Mouse (Mus musculus): ENCODE measurements around the gene 0610009B22Rik. TPM values are rescaled to one million over a fixed set of nuclear protein-coding genes. Genes with fewer than 3 reads are reported as not detected.

The 0610009B22Rik gene
- polyA plus RNA-seq, 1 experiment: 41.0 TPM

DNA sequence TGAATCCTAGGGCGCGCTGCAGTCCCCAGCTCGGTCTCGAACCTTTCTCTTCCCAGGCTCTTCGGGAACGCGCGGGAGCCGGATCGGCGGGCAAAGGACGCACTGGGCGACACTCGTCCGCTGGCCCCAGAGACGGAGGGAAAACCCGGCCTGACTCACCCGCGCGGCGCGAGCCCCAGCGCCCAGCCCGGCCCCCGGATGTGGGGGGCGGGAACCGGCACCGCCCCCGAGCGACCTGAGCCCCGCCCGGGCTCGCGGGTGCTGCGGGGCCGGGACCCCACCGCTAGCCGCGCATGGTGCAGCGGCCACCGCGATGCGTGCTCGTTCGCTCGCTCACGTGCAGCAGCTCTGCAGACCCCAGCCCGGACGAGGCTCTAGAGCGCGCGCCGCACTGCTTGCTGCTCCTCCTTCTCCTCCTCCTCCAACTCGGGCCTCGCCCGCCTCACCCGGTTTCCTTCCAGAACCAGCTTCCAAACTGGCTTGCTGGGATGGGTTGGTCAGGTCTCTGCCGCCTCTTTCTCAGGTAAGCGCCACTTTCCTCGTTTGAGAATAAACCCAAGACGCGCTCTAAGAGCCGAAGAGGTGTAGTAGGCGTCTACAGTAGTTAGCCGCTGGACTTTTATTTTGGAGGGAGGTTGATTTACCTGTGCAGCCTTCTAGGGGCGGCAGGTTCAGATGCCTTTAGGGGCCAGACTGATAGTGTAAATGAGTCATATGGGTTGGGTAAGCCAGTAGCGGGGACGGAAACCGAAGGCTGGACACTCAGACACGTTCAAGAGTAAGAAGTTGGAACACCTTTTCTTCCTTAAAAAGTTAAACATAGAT lies 37.8 kb downstream of the 0610009B22Rik start, which contains the start of the genes N4bp3 and D930048N14Rik:
Gene N4bp3 (minus strand): TSS at position 152 of the 825 bp plus-strand sequence.
Gene D930048N14Rik (plus strand): TSS at position 264 of the 825 bp plus-strand sequence.
- TF ChIP-seq POLR2A (IDR thresholded peaks at IDR 0.05; ENCODE audit: low read depth, low read length) (no peak), CTCF (conservative IDR thresholded peaks at IDR 0.05; ENCODE audit: insufficient read depth, insufficient read length, low read depth, low read length) (no peak)
- Histone ChIP-seq H3K36me3 (ENCODE audit: control insufficient read depth, insufficient read depth, low read length) (no peaks in the 10 kb centered on the region), H3K4me1 (ENCODE audit: control insufficient read depth, insufficient read depth, low read length) (peaks cover 15% of the 10 kb centered on the region; the same call in 1 of the 2 replicates), H3K27me3 (replicated peaks; ENCODE audit: control insufficient read depth, insufficient read depth, low read length) (no peaks in the 10 kb centered on the region), H3K27ac (ENCODE audit: insufficient read depth, low read depth, low read length) (peak within 1 kb of the TSS; percentile 74), H3K4me3 (ENCODE audit: insufficient read depth, low read depth, low read length) (peak within 1 kb of the TSS; percentile 74)
- peak; percentile 87 for DNase-seq
- WGBS: 2% methylated on average over 61 of the region's 70 CpGs

DNA sequence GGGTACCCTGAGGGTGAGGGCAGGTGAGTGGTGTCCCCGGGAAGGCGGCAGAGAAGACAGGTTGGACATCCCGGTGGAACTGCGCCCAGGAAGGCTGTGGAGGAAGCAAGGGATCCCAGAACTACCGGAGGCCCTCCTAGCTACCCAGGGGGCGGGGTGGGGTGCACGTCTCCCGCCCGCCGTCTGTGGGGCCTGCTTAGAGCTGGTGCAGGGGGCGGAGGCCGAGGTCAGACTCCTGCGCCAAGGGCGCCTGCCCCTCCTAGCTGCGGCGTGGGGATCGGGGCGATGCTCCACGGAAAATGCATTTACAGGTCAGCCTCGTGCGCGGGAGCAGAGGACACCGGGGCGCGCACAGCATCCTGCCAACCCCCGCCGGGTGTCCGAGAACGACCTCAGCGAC lies 38.4 kb downstream of the 0610009B22Rik start:
- no peak for TF ChIP-seq POLR2A (IDR thresholded peaks at IDR 0.05; ENCODE audit: low read depth, low read length)
- TF ChIP-seq CTCF (conservative IDR thresholded peaks at IDR 0.05; ENCODE audit: insufficient read depth, insufficient read length, low read depth, low read length): no peak
- 2% methylated on average over 30 of the region's 30 CpGs for WGBS
- Histone ChIP-seq H3K27ac (ENCODE audit: insufficient read depth, low read depth, low read length) (peak overlapping the region; percentile 74), H3K27me3 (replicated peaks; ENCODE audit: control insufficient read depth, insufficient read depth, low read length) (no peaks in the 10 kb centered on the region), H3K4me3 (ENCODE audit: insufficient read depth, low read depth, low read length) (peak overlapping the region; percentile 74), H3K36me3 (ENCODE audit: control insufficient read depth, insufficient read depth, low read length) (no peaks in the 10 kb centered on the region), H3K4me1 (ENCODE audit: control insufficient read depth, insufficient read depth, low read length) (peaks cover 15% of the 10 kb centered on the region; the same call in 1 of the 2 replicates)
- no peak for DNase-seq

DNA sequence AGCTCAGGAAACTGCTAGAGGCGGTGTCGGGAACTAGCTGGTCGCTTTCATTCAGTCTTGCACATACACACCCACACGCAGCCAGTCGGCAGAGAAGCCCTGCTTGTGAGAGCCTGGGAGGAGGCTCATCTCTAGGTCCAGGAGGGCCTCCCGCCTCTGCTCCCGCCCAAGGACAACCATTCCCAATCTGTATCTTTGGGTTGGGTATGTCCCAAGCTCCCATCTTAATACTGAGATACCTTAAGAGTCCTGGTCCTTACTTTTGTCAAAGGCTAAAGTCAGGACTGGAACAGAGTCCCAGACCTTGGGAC lies 38.8 kb downstream of the 0610009B22Rik start:
- H3K36me3 ChIP-seq (ENCODE audit: control insufficient read depth, insufficient read depth, low read length): no peaks in the 10 kb centered on the region
- no peak for DNase-seq
- peaks cover 15% of the 10 kb centered on the region; the same call in 1 of the 2 replicates for H3K4me1 ChIP-seq (ENCODE audit: control insufficient read depth, insufficient read depth, low read length)

DNA sequence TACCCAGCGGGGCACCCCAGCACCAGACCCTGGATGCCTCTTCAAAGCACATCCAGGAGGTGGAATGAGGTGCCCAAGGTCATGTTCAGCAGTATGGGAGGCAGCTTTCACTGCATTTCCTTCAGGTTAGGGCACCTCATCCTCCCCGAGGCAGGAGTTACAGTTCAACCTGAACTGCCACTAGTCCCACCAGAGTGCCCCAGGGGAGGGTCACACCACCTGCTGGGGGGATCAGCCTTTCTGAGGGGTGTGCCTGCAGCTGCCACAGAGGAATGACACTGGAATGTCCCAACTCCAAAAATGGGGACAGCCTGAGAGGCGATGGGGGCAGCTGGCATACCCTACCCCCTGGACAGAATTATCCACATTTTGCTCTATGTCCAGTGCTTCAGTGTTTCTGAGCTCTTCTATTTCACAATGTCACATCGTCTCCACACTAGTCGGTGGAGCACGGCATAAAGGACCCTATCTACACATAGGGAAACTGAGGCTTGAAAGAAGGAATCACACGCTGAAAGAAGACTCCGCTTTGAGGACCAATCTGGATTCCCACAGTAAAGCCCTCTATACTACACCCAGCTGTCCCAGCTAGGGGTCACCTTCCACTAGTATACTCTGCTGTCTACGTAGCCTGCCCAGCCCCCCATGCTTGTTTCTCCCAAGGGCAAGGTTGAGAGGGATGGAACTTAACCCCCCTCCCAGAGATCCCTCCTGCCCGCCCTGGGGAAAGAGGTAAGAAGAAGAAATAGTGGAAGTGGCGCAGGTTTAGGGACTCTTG lies 39.4 kb downstream of the 0610009B22Rik start:
- no peak for DNase-seq
- 44% methylated on average over 11 of the region's 11 CpGs for WGBS
- Histone ChIP-seq H3K27ac (ENCODE audit: insufficient read depth, low read depth, low read length) (peak overlapping the region; percentile 14), H3K36me3 (ENCODE audit: control insufficient read depth, insufficient read depth, low read length) (no peaks in the 10 kb centered on the region), H3K27me3 (replicated peaks; ENCODE audit: control insufficient read depth, insufficient read depth, low read length) (no peaks in the 10 kb centered on the region), H3K4me3 (ENCODE audit: insufficient read depth, low read depth, low read length) (peak overlapping the region; percentile 74), H3K4me1 (ENCODE audit: control insufficient read depth, insufficient read depth, low read length) (peaks cover 15% of the 10 kb centered on the region; the same call in 1 of the 2 replicates)
- TF ChIP-seq CTCF (conservative IDR thresholded peaks at IDR 0.05; ENCODE audit: insufficient read depth, insufficient read length, low read depth, low read length) (no peak), POLR2A (IDR thresholded peaks at IDR 0.05; ENCODE audit: low read depth, low read length) (no peak)

More for the DNA sequence above, 38.8 kb downstream of the 0610009B22Rik start:
- Histone ChIP-seq H3K4me3 (ENCODE audit: insufficient read depth, low read depth, low read length) (peak overlapping the region; percentile 74), H3K27ac (ENCODE audit: insufficient read depth, low read depth, low read length) (peak overlapping the region; percentile 28; the same call in 1 of the 2 replicates), H3K27me3 (replicated peaks; ENCODE audit: control insufficient read depth, insufficient read depth, low read length) (no peaks in the 10 kb centered on the region)
- WGBS: 21% methylated on average over 7 of the region's 7 CpGs
- no peak for TF ChIP-seq CTCF (conservative IDR thresholded peaks at IDR 0.05; ENCODE audit: insufficient read depth, insufficient read length, low read depth, low read length)
- no peak for TF ChIP-seq POLR2A (IDR thresholded peaks at IDR 0.05; ENCODE audit: low read depth, low read length)

DNA sequence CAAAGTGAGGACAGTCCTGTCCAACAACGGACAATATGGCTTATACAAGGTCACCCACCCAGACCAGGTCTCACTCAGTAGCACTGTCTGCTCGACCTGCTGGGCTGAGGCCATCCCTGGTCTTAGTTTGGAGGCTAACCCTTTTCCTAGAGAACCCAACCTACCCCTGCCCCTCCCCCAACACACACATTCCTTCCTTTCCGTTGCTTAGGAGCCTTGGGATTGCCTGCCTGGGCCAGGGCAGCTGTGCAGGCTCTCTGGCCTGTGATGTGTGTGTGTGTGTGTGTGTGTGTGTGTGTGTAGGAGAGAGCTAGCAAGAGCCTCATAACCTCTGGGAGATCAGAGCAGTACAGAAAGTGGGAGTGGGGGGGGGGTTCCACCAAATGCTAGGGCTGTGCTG lies 40.1 kb downstream of the 0610009B22Rik start:
- no peaks in the 10 kb centered on the region for H3K36me3 ChIP-seq (ENCODE audit: control insufficient read depth, insufficient read depth, low read length)
- no peaks in the 10 kb centered on the region for H3K27me3 ChIP-seq (replicated peaks; ENCODE audit: control insufficient read depth, insufficient read depth, low read length)
- H3K27ac ChIP-seq (ENCODE audit: insufficient read depth, low read depth, low read length): peak overlapping the region; percentile 49
- peaks cover 15% of the 10 kb centered on the region; the same call in 1 of the 2 replicates for H3K4me1 ChIP-seq (ENCODE audit: control insufficient read depth, insufficient read depth, low read length)
- peak overlapping the region; percentile 74; the same call in 1 of the 2 replicates for H3K4me3 ChIP-seq (ENCODE audit: insufficient read depth, low read depth, low read length)
- 28% methylated on average over 3 of the region's 3 CpGs for WGBS
- peak; percentile 35 for DNase-seq
- TF ChIP-seq CTCF (conservative IDR thresholded peaks at IDR 0.05; ENCODE audit: insufficient read depth, insufficient read length, low read depth, low read length): no peak
- no peak for TF ChIP-seq POLR2A (IDR thresholded peaks at IDR 0.05; ENCODE audit: low read depth, low read length)

DNA sequence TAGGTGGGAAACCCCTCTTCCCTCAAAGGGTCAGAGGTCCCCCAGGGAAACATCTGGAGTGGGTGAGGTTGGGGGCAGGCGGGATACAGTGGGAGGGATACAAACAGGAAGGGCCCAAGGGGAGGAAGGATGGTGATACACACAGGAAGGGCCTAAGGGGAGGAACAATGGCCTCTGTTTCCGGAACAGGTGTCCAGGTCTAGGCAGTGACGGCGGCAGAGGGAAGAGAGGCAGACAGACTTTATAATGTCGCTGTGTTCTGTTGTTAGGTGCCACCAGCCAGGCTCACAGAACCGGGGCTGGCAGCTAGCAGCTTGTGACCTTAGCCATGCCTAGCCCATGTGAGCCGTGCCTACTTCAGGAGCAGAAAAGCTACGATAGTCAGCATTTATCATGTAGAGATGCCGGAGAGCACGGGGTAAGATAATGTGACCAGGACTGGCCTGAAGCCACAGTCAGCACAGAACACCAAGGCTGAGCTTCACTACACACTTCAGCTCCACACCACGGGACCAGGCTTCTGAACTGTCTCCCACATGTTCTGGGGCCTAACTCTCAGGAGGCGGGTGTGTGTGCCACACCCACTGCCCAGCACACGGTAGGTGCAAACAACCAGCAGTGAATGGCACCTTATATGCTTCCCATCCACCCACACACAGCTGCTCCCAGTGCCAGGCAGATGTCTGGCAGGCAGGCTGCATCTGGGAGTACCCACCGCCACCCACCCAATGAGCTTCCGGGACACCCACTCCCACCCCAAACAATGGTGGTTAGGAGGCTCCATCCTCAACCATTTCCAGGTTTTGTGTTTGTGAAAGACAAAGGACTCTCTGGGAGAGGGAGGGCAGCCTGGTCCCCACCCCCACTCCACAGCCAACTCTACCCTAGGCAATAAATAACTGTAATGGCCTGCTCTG lies 41.7 kb downstream of the 0610009B22Rik start:
- H3K27me3 ChIP-seq (replicated peaks; ENCODE audit: control insufficient read depth, insufficient read depth, low read length): no peaks in the 10 kb centered on the region
- no peak for TF ChIP-seq POLR2A (IDR thresholded peaks at IDR 0.05; ENCODE audit: low read depth, low read length)
- no peak for TF ChIP-seq CTCF (conservative IDR thresholded peaks at IDR 0.05; ENCODE audit: insufficient read depth, insufficient read length, low read depth, low read length)
- peak; percentile 74 for DNase-seq
- H3K27ac ChIP-seq (ENCODE audit: insufficient read depth, low read depth, low read length): peak overlapping the region; percentile 84
- 47% methylated on average over 15 of the region's 15 CpGs for WGBS
- peaks cover 15% of the 10 kb centered on the region; the same call in 1 of the 2 replicates for H3K4me1 ChIP-seq (ENCODE audit: control insufficient read depth, insufficient read depth, low read length)
- peak overlapping the region; percentile 20; the same call in 1 of the 2 replicates for H3K4me3 ChIP-seq (ENCODE audit: insufficient read depth, low read depth, low read length)
- no peaks in the 10 kb centered on the region for H3K36me3 ChIP-seq (ENCODE audit: control insufficient read depth, insufficient read depth, low read length)
